Mouse (Mus musculus): ENCODE data around the gene F2rl3.

Gene F2rl3

DNA sequence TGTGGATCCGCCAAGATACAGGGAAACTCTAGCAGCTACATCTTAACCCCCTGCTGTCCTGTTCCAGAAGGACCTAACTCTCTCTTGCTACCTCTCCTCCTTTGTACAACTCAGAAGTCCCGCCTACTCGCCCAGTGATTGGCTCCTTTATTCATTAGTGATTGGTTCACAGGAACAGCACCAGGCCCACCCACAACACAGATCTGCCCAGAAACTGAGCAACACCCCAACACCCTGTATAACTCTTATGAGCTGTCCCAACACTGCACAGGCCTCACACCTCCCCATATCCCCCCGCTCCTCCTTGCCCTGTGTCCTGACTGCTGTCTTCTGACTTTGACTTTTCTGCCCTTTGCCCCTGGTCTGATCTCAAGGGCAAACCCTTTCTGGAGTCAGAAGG lies 4.0 kb downstream of the F2rl3 start:
- DNase-seq (ENCODE audit: low spot score) = no peak

GRCm38 (mm10) chr8:72766777-72767176 lies 5.1 kb downstream of the F2rl3 start:
- no peak for DNase-seq (ENCODE audit: low spot score)

DNA sequence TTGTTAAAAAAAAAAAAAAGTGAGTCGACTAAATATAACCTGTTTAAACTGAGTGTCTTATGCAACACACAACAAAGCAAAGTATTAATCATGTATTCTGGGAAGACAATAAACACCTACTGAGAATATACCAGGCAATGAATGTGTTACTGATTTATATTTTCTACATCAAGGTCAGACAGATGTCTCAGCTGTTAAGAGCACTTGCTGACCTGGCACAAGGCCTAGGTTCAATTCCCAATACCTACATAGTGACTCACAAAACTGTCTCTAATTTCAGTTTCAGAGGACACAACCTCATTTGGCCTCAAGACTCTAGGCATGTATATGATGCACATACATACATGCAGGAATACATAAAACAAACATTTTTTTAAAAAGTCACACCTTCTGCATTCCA lies 16.1 kb downstream of the F2rl3 start:
- no peak for DNase-seq (ENCODE audit: low spot score)

DNA sequence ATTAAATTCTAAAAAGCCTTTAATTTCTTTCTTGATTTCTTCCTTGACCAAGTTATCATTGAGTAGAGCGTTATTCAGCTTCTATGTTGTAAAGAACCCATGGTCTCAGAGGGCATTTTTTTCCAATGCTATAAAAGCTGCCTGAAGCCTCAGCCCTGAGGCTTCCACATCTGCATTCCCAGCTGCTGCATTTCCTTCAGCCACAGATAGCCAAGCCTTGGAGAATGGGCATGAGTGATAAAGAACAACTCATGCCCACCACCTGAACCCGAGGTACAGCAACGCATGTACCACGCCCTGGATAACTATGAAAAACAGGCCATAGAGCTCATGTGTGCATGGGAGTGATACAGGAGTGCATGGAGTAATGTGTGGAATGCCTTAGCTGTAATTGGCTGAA lies 19.0 kb downstream of the F2rl3 start:
- no peak for DNase-seq (ENCODE audit: low spot score)

GRCm38 (mm10) chr8:72801583-72801982 lies 39.9 kb downstream of the F2rl3 start:
- DNase-seq (ENCODE audit: low spot score) = no peak

DNA sequence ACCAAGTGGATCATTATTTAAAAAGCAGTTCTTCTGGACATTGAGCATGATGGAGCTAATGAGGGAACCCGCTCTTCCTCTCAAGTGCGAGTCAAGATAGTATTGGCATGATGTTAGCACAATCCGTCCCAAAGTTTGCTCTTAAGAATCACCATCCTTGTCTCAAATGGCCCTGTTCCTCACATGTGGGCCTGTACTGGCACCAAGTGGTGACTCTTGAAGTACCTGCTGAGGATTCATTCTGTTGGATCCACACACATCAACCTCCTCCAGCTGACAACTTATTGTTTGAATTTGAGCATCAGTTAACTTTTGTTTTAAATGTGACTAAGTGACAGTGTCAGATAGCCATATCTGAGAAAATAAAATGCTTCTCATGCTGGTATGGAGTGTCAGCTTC lies 51.0 kb downstream of the F2rl3 start:
- DNase-seq (ENCODE audit: low spot score) = no peak

Data from adipocyte (in vitro differentiated cells).